Mouse (Mus musculus): ENCODE measurements around the gene Gm49318. TPM values are rescaled to one million over a fixed set of nuclear protein-coding genes. Genes with fewer than 3 reads are reported as not detected.

Gm49318 gene
- polyA plus RNA-seq, 2 experiments = not detected

- Histone ChIP-seq H3K4me1 (replicated peaks; ENCODE audit: control insufficient read depth in 2 of 2, insufficient read depth in 2 of 2, low read length in 1 of 2) (peaks cover 2 to 3% of the 10 kb centered on the region in 2 experiments; a peak in 2 of 4 replicates), H3K9ac (replicated peaks) (no peak overlapping the region), H3K4me2 (ENCODE audit: low read depth) (no peak overlapping the region), H3K27ac (no peak overlapping the region), H3K36me3 (replicated peaks; ENCODE audit: control insufficient read depth, insufficient read depth, low read depth) (peaks cover 3% of the 10 kb centered on the region), H3K9me3 (ENCODE audit: control insufficient read depth, low read length) (no peaks in the 10 kb centered on the region), H3K4me3 (ENCODE audit: insufficient read depth in 1 of 2, low read depth in 2 of 2, low read length in 2 of 2) (no peak overlapping the region), H3K27me3 (ENCODE audit: control insufficient read depth, insufficient read depth, low read length) (peaks cover 37% of the 10 kb centered on the region)
- ATAC-seq (ENCODE audit: insufficient read depth) = no peak
- 37% methylated on average over 29 of the region's 29 CpGs for whole genome bisulfite sequencing (ENCODE audit: insufficient replicate concordance)
- TF ChIP-seq EP300 (IDR thresholded peaks at IDR 0.05; ENCODE audit: low read depth) = no peak
- TF ChIP-seq CTCF (IDR thresholded peaks at IDR 0.05; ENCODE audit: low read depth) = no peak
- no peak for DNase-seq (ENCODE audit: low read depth in 3 of 3, low spot score in 3 of 3)
Observed at GRCm38 (mm10) chr9:22055713-22056112, 15.3 kb downstream of the Gm49318 start.

DNA sequence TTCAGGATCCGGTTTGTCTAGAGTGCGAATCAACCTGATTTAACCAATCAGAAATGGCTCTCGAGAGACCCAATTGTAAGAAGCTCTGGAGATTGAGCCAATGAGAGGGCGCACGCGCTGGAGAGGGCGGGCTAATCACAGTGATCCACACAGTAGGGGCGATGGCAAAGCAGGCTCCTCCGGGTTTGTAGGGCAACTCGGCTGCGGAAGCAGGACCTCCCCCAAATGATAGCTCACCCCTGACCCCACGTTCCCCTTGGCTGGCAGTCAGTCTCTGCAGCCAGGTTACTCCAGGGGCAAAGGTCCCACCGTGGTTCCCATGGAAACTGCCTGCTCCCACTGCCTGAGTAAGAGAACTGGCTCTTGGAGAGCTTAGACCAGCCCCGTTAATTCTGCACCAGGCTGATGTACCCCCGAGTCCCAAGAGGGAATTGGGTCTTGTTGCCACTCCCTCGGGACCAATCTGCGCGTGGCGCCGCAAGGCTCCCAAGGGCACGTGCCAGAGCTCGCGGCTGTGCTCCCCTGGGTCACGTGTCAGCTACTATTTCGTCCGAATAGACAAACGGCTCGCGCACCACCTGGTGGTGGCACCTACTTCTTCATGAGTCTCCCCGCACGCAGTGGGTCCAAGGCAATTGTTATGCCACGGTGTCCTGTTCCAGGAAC, 16.5 kb downstream of the Gm49318 start:
- Histone ChIP-seq H3K27me3 (ENCODE audit: control insufficient read depth, insufficient read depth, low read length) (peaks cover 48% of the 10 kb centered on the region), H3K36me3 (replicated peaks; ENCODE audit: control insufficient read depth, insufficient read depth, low read depth) (peaks cover 2% of the 10 kb centered on the region), H3K9ac (replicated peaks) (no peak overlapping the region), H3K4me1 (replicated peaks; ENCODE audit: control insufficient read depth in 2 of 2, insufficient read depth in 2 of 2, low read length in 1 of 2) (peaks cover 7 to 11% of the 10 kb centered on the region in 2 experiments), H3K4me2 (ENCODE audit: low read depth) (peak overlapping the region; percentile 35; the same call in 1 of the 2 replicates), H3K4me3 (ENCODE audit: insufficient read depth in 1 of 2, low read depth in 2 of 2, low read length in 2 of 2) (no peak overlapping the region), H3K9me3 (ENCODE audit: control insufficient read depth, low read length) (no peaks in the 10 kb centered on the region), H3K27ac (no peak overlapping the region)
- 2% methylated on average over 32 of the region's 32 CpGs for WGBS (ENCODE audit: insufficient replicate concordance)
- TF ChIP-seq CTCF (IDR thresholded peaks at IDR 0.05; ENCODE audit: low read depth) (peak; percentile 82), EP300 (IDR thresholded peaks at IDR 0.05; ENCODE audit: low read depth) (no peak)
- DNase-seq (ENCODE audit: low read depth in 3 of 3, low spot score in 3 of 3) (peak; percentile 49 to 54 (median 52)), ATAC-seq (ENCODE audit: insufficient read depth) (peak; percentile 71)

DNA sequence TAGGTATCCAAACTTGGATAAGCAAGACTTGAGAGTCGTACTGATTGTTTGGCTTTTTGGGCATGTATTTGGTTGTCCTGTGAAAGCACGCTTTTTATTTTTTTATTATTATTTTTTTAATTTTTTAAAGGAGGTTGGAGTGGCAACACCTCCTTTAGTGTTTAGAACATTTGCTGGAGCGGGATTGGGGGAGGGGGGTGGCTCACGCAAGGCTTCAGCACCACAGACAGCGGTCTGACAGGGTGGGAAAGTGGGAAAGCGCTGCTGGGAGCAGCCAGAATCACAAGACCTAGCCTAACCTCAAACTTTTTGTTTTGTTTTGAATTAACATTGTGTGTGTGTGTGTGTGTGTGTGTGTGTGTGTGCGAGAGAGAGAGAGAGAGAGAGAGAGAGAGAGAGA, 17.4 kb downstream of the Gm49318 start:
- Histone ChIP-seq H3K36me3 (replicated peaks; ENCODE audit: control insufficient read depth, insufficient read depth, low read depth) (no peaks in the 10 kb centered on the region; the same call in 1 of the 2 replicates), H3K4me1 (replicated peaks; ENCODE audit: control insufficient read depth in 2 of 2, insufficient read depth in 2 of 2, low read length in 1 of 2) (peaks cover 7 to 11% of the 10 kb centered on the region in 2 experiments), H3K27ac (no peak overlapping the region), H3K4me3 (ENCODE audit: insufficient read depth in 1 of 2, low read depth in 2 of 2, low read length in 2 of 2) (no peak overlapping the region), H3K9me3 (ENCODE audit: control insufficient read depth, low read length) (no peaks in the 10 kb centered on the region), H3K4me2 (ENCODE audit: low read depth) (no peak overlapping the region), H3K27me3 (ENCODE audit: control insufficient read depth, insufficient read depth, low read length) (peaks cover 48% of the 10 kb centered on the region), H3K9ac (replicated peaks) (no peak overlapping the region)
- no peak for DNase-seq (ENCODE audit: low read depth in 3 of 3, low spot score in 3 of 3)
- TF ChIP-seq CTCF (IDR thresholded peaks at IDR 0.05; ENCODE audit: low read depth) = no peak
- no peak for TF ChIP-seq EP300 (IDR thresholded peaks at IDR 0.05; ENCODE audit: low read depth)
- WGBS (ENCODE audit: insufficient replicate concordance) = 24% methylated on average over 7 of the region's 7 CpGs
- ATAC-seq (ENCODE audit: insufficient read depth) = no peak

DNA sequence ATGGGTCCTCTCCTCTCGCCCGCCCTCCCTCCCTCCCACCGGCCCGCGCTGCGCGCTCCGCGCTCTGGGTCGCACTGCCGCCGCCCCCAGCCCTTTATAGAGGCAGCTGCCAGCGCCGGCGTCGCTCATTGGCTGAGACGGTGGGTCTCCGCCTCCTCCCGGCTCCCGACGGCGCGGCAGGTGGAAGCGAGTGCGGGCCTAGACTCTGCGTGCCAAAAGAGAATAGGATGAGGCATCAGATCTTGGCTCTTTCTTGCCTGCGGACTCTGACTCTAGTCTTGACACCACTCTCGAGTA, 19.2 kb downstream of the Gm49318 start, which contains the start of gene Elavl3:
Gene Elavl3 (minus strand): TSS at position 66 of the 297 bp plus-strand sequence.
- TF ChIP-seq EP300 (IDR thresholded peaks at IDR 0.05; ENCODE audit: low read depth) (no peak), CTCF (IDR thresholded peaks at IDR 0.05; ENCODE audit: low read depth) (no peak)
- no peak for DNase-seq (ENCODE audit: low read depth in 3 of 3, low spot score in 3 of 3)
- Histone ChIP-seq H3K4me3 (ENCODE audit: insufficient read depth in 1 of 2, low read depth in 2 of 2, low read length in 2 of 2) (peak within 1 kb of the TSS in 1 of 2 experiments; percentile 29; a peak in 2 of 4 replicates), H3K9ac (replicated peaks) (no peak within 1 kb of the TSS), H3K4me1 (replicated peaks; ENCODE audit: control insufficient read depth in 2 of 2, insufficient read depth in 2 of 2, low read length in 1 of 2) (peaks cover 7 to 11% of the 10 kb centered on the region in 2 experiments), H3K27ac (no peak within 1 kb of the TSS), H3K9me3 (ENCODE audit: control insufficient read depth, low read length) (no peaks in the 10 kb centered on the region), H3K27me3 (ENCODE audit: control insufficient read depth, insufficient read depth, low read length) (peaks cover 48% of the 10 kb centered on the region), H3K36me3 (replicated peaks; ENCODE audit: control insufficient read depth, insufficient read depth, low read depth) (no peaks in the 10 kb centered on the region), H3K4me2 (ENCODE audit: low read depth) (peak within 1 kb of the TSS; percentile 52)
- no peak for ATAC-seq (ENCODE audit: insufficient read depth)
- WGBS (ENCODE audit: insufficient replicate concordance) = 5% methylated on average over 28 of the region's 28 CpGs

DNA sequence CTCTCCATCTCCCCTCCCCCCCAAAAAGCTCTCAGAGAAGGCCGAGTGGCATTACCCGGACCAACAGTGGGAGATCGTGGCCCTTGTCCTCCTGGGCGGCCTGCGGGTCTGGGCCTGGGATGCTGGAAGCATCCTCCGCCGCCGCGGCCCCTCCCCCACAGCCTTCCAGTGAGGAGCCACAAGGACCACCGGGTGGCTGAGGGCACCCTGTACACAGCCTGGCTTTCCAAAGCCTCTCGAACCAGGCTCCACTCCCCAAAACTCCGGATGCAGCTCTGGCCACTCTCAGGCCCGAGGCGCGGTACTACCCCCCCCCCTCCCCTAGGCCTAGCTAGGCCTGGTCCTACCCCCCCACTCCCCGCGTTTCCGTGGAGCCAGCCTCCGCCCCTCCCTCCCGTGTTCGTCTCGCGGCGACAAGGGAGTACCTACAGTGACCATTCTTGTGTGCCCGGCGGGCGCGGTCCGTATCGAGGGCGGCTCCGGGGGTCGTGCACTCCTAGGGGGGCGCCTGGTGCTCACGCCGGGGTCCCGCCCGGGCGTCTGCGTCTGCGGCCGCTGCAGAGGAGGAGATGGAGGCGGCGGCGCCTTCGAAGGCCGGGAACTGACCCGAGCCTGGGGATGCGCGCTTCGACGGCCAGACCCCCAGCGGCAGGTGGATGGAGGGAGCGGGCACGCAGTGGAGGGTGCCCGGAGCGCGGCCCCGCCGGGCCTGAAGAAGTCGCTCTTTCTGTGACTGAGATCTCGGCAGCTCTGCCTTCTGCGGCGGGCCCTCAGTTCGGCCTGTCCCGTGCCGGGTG, 19.7 kb downstream of the Gm49318 start:
- H3K36me3 ChIP-seq (replicated peaks; ENCODE audit: control insufficient read depth, insufficient read depth, low read depth) = no peaks in the 10 kb centered on the region
- ATAC-seq (ENCODE audit: insufficient read depth) = no peak
- peak overlapping the region in 1 of 2 experiments; percentile 29; a peak in 1 of 4 replicates for H3K4me3 ChIP-seq (ENCODE audit: insufficient read depth in 1 of 2, low read depth in 2 of 2, low read length in 2 of 2)

More for the DNA sequence above, 19.7 kb downstream of the Gm49318 start:
- TF ChIP-seq EP300 (IDR thresholded peaks at IDR 0.05; ENCODE audit: low read depth) (no peak), CTCF (IDR thresholded peaks at IDR 0.05; ENCODE audit: low read depth) (no peak)
- no peak for DNase-seq (ENCODE audit: low read depth in 3 of 3, low spot score in 3 of 3)
- Histone ChIP-seq H3K9me3 (ENCODE audit: control insufficient read depth, low read length) (no peaks in the 10 kb centered on the region), H3K4me2 (ENCODE audit: low read depth) (peak overlapping the region; percentile 52), H3K4me1 (replicated peaks; ENCODE audit: control insufficient read depth in 2 of 2, insufficient read depth in 2 of 2, low read length in 1 of 2) (peaks cover 7 to 11% of the 10 kb centered on the region in 2 experiments), H3K9ac (replicated peaks) (no peak overlapping the region), H3K27ac (no peak overlapping the region), H3K27me3 (ENCODE audit: control insufficient read depth, insufficient read depth, low read length) (peaks cover 48% of the 10 kb centered on the region)
- 4% methylated on average over 66 of the region's 67 CpGs for WGBS (ENCODE audit: insufficient replicate concordance)
